In the genomic region with DNA sequence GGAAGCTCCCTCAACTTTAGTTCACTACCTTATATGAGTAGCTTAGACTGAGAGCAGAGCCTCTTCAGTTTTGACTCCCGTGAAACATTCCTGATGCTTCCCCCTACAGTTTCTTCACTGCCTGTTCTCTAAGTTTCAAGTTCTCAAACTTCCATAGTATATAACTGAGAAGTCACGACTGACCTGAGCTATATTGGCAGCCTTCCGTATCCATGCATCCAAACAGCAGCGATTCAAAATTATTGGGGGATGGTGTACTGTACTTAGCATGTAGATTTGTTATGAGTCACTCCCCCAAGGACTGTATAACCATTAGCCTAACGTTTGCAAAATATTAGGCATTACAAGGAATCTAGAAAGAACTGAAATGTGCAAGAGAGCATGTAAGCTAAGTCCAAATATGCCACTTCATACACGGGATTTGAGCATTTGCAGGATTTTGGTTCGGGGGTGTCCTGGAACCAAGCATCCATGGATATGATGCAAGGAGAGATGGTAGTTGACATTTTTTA, we compare ENCODE assay signal across 9 mouse cellular contexts. TPM values are rescaled to one million over a fixed set of nuclear protein-coding genes. Genes with fewer than 3 reads are reported as not detected.
A peak's percentile ranks its signal among the peaks of the same experiment; 100 is the strongest.
DNase-seq lines count a peak whose midpoint lies in the region; ATAC-seq and TF ChIP-seq lines count a peak whose summit lies in the region.
"Had no signal": no experiment of that assay in that cellular context is flagged by ENCODE, and none has a peak within 500 bp of the region (broad histone marks: within the 10 kb centered on the region; RNA-seq: fewer than 3 reads in every experiment).

No protein-coding gene starts in this region.

- no peak overlapping the region for H3K9ac ChIP-seq in kidney, embryonic 14.5 days (ENCODE audit: low read depth, low read length)
- H3K9ac ChIP-seq in hindbrain, embryonic 13.5 days, result peak overlapping the region; percentile 77
- peak overlapping the region; percentile 74 for H3K9ac ChIP-seq in midbrain, embryonic 14.5 days (replicated peaks; ENCODE audit: low read length)

- DNase-seq in kidney, adult 2 months, result no peak
- no peak for DNase-seq in midbrain, embryonic 14.5 days
- no peak for DNase-seq in urinary bladder, postnatal 14 days (ENCODE audit: low spot score)
- no peak for DNase-seq in c-Kit-positive CD71-positive TER-119-positive erythroid progenitor cells, embryonic 14.5 days (ENCODE audit: low spot score)
- DNase-seq in frontal cortex, postnatal 10 days (ENCODE audit: low spot score in 2 of 2), result no peak
- DNase-seq: layer of hippocampus, adult 9-11 months had no signal

- ATAC-seq in kidney, embryonic 14.5 days (ENCODE audit: low FRiP score, low TSS enrichment), result no peak
- no peak for ATAC-seq in hindbrain, embryonic 13.5 days (ENCODE audit: low FRiP score)
- ATAC-seq in midbrain, embryonic 14.5 days (ENCODE audit: low FRiP score, low TSS enrichment), result no peak

- H3K4me2 ChIP-seq in kidney, embryonic 14.5 days (replicated peaks; ENCODE audit: low read depth, low read length), result peak overlapping the region; percentile 76; the same call in 1 of the 2 replicates
- H3K4me2 ChIP-seq in hindbrain, embryonic 13.5 days, result peak overlapping the region; percentile 62
- H3K4me2 ChIP-seq in midbrain, embryonic 14.5 days (ENCODE audit: low read length), result peak overlapping the region; percentile 67

- no peak overlapping the region for H3K27ac ChIP-seq in kidney, embryonic 14.5 days (ENCODE audit: low read depth, low read length)
- no peak overlapping the region for H3K27ac ChIP-seq in kidney, adult 2 months (ENCODE audit: insufficient read depth, low read depth, low read length)
- peak overlapping the region; percentile 38; the same call in 1 of the 2 replicates for H3K27ac ChIP-seq in cortical plate, adult 2 months (ENCODE audit: insufficient read depth, low read length)
- peak overlapping the region; percentile 40; the same call in 1 of the 2 replicates for H3K27ac ChIP-seq in hindbrain, embryonic 13.5 days
- H3K27ac ChIP-seq in midbrain, embryonic 14.5 days (replicated peaks; ENCODE audit: low read depth, low read length), result no peak overlapping the region

- TF ChIP-seq POLR2A in kidney, adult 2 months (IDR thresholded peaks at IDR 0.05; ENCODE audit: low read depth, low read length), result no peak
- no peak for TF ChIP-seq POLR2A in cortical plate, adult 2 months (IDR thresholded peaks at IDR 0.05; ENCODE audit: extremely low read depth, insufficient read depth, low read length)

- no peaks in the 10 kb centered on the region for H3K27me3 ChIP-seq in kidney, embryonic 14.5 days (ENCODE audit: control insufficient read depth, insufficient read depth, low read length)
- no peaks in the 10 kb centered on the region for H3K27me3 ChIP-seq in kidney, adult 2 months (replicated peaks; ENCODE audit: control insufficient read depth, insufficient read depth, low read length)
- no peaks in the 10 kb centered on the region for H3K27me3 ChIP-seq in hindbrain, embryonic 13.5 days
- H3K27me3 ChIP-seq in midbrain, embryonic 14.5 days (ENCODE audit: control insufficient read depth, insufficient read depth, low read length), result no peaks in the 10 kb centered on the region

- H3K4me1 ChIP-seq in kidney, embryonic 14.5 days (ENCODE audit: control insufficient read depth, insufficient read depth, low read length), result 0 out of 2 replicates have a peak, but pooled peaks cover 4% of the 10 kb centered on the region
- peaks cover 3% of the 10 kb centered on the region; the same call in 1 of the 2 replicates for H3K4me1 ChIP-seq in kidney, adult 2 months (ENCODE audit: control insufficient read depth, insufficient read depth, low read length)
- H3K4me1 ChIP-seq in cortical plate, adult 2 months (ENCODE audit: control insufficient read depth, insufficient read depth, low read length), result peaks cover 10% of the 10 kb centered on the region
- H3K4me1 ChIP-seq in hindbrain, embryonic 13.5 days (replicated peaks), result peaks cover 27% of the 10 kb centered on the region
- peaks cover 21% of the 10 kb centered on the region for H3K4me1 ChIP-seq in midbrain, embryonic 14.5 days (ENCODE audit: control insufficient read depth, insufficient read depth, low read length)

- H3K9me3 ChIP-seq in kidney, embryonic 14.5 days (ENCODE audit: control insufficient read depth, low read length), result no peaks in the 10 kb centered on the region
- no peaks in the 10 kb centered on the region for H3K9me3 ChIP-seq in hindbrain, embryonic 13.5 days
- no peaks in the 10 kb centered on the region for H3K9me3 ChIP-seq in midbrain, embryonic 14.5 days (ENCODE audit: control insufficient read depth, low read length)

- 72% methylated on average over 7 of the region's 7 CpGs for WGBS in kidney, embryonic 14.5 days
- WGBS in kidney, adult 2 months, result 62% methylated on average over 7 of the region's 7 CpGs
- 73% methylated on average over 7 of the region's 7 CpGs for WGBS in hindbrain, embryonic 13.5 days
- WGBS in midbrain, embryonic 14.5 days, result 73% methylated on average over 7 of the region's 7 CpGs

- TF ChIP-seq CTCF in kidney, adult 2 months (conservative IDR thresholded peaks at IDR 0.05; ENCODE audit: insufficient read depth, insufficient read length, low read depth, low read length), result no peak
- TF ChIP-seq CTCF in cortical plate, adult 2 months (IDR thresholded peaks at IDR 0.05; ENCODE audit: extremely low read depth, insufficient read depth, low read length), result no peak

- no peaks in the 10 kb centered on the region for H3K36me3 ChIP-seq in kidney, embryonic 14.5 days (ENCODE audit: control insufficient read depth, insufficient read depth, low read length)
- H3K36me3 ChIP-seq in kidney, adult 2 months (ENCODE audit: control insufficient read depth, insufficient read depth, low read length), result no peaks in the 10 kb centered on the region
- H3K36me3 ChIP-seq in hindbrain, embryonic 13.5 days, result no peaks in the 10 kb centered on the region
- no peaks in the 10 kb centered on the region for H3K36me3 ChIP-seq in midbrain, embryonic 14.5 days (ENCODE audit: control insufficient read depth, insufficient read depth, low read length)

- H3K4me3 ChIP-seq in kidney, embryonic 14.5 days (ENCODE audit: low read length), result peak overlapping the region; percentile 67; the same call in 1 of the 2 replicates
- H3K4me3 ChIP-seq in kidney, adult 2 months (ENCODE audit: insufficient read depth, low read depth, low read length), result no peak overlapping the region
- no peak overlapping the region for H3K4me3 ChIP-seq in cortical plate, adult 2 months (ENCODE audit: insufficient read depth, low read length)
- H3K4me3 ChIP-seq in hindbrain, embryonic 13.5 days, result peak overlapping the region; percentile 84
- H3K4me3 ChIP-seq in midbrain, embryonic 14.5 days (replicated peaks; ENCODE audit: low read depth, low read length), result peak overlapping the region; percentile 75; the same call in 1 of the 2 replicates

RNA-seq across cellular contexts. Expression of a gene that starts 2.0 kb away (rescaled TPM):
- 12.1 and 15.8 TPM in 2 replicates for polyA plus RNA-seq in kidney, embryonic 14.5 days (2014; fragmentation: Nextera tagmentation; extraction: Ambion mirVana)
- polyA plus RNA-seq in kidney, adult 2 months (2012; rRNA removed), result 9.7 and 12.4 TPM in 2 replicates
- polyA plus RNA-seq in cortical plate, adult 2 months (2012; rRNA removed), result 66.6 and 66.7 TPM in 2 replicates
- 13.6 and 15.7 TPM in 2 replicates for polyA plus RNA-seq in hindbrain, embryonic 13.5 days (2015; fragmentation: Nextera tagmentation; extraction: Ambion mirVana)
- polyA plus RNA-seq in midbrain, embryonic 14.5 days (2014; fragmentation: Nextera tagmentation; extraction: Ambion mirVana), result 23.5 and 23.9 TPM in 2 replicates

Comparison
In these comparisons a context has a peak if more than half of its experiments do, and no peak if none do; other contexts are left out.
1. H3K4me3 ChIP-seq: peak in kidney, embryonic 14.5 days (single experiment), hindbrain, embryonic 13.5 days (single experiment) and midbrain, embryonic 14.5 days (single experiment); none in kidney, adult 2 months (single experiment) and cortical plate, adult 2 months (single experiment).
2. H3K27ac ChIP-seq: peak in cortical plate, adult 2 months (single experiment) and hindbrain, embryonic 13.5 days (single experiment); none in kidney, embryonic 14.5 days (single experiment), kidney, adult 2 months (single experiment) and midbrain, embryonic 14.5 days (single experiment).
3. Peak in every context shown above with its lines, with median percentiles within 50 percentile points of each other: H3K4me2 ChIP-seq.